12 mouse cellular contexts compared by ENCODE assay signal in genomic region chr7:100006411-100006810, GRCm38 (mm10). TPM values are rescaled to one million over a fixed set of nuclear protein-coding genes. Genes with fewer than 3 reads are reported as not detected.
DNase-seq lines count a peak whose midpoint lies in the region; ATAC-seq and TF ChIP-seq lines count a peak whose summit lies in the region.
"Had no signal": no experiment of that assay in that cellular context is flagged by ENCODE, and none has a peak within 500 bp of the region (broad histone marks: within the 10 kb centered on the region; RNA-seq: fewer than 3 reads in every experiment).

No protein-coding gene starts in this region.

- H3K4me3 ChIP-seq in heart, embryonic 12.5 days, result peak overlapping the region; percentile 56
- H3K4me3 ChIP-seq in ES-E14 (ENCODE audit: insufficient read depth in 1 of 2, low read depth in 1 of 2, low read length in 2 of 2, poor library complexity in 1 of 2, severe bottlenecking in 1 of 2), result peak overlapping the region; percentile 62 to 70; a peak in 3 of 4 replicates
- peak overlapping the region; percentile 34; the same call in 1 of the 2 replicates for H3K4me3 ChIP-seq in hindbrain, embryonic 11.5 days (ENCODE audit: low read depth, low read length)
- H3K4me3 ChIP-seq in midbrain, embryonic 12.5 days, result peak overlapping the region; percentile 46

- peak overlapping the region; percentile 97 for H3K4me2 ChIP-seq in heart, embryonic 12.5 days
- peak overlapping the region; percentile 71 for H3K4me2 ChIP-seq in hindbrain, embryonic 11.5 days (replicated peaks; ENCODE audit: low read depth, low read length)
- peak overlapping the region; percentile 78 for H3K4me2 ChIP-seq in midbrain, embryonic 12.5 days (replicated peaks)

- in situ Hi-C loops in ES-E14 (cut with MboI; ENCODE audit: low sequenced_read_pairs in 2 of 2, unreplicated experiment in 2 of 2), result no loop called here

- intact Hi-C loops in heart, postnatal 10 days (cut with DNase I), result no loop called here

- peak overlapping the region; percentile 57; the same call in 1 of the 2 replicates for H3K9ac ChIP-seq in heart, embryonic 12.5 days
- H3K9ac ChIP-seq in ES-E14 (ENCODE audit: insufficient read depth, low read depth, low read length, poor library complexity, severe bottlenecking), result no peak overlapping the region
- H3K9ac ChIP-seq in hindbrain, embryonic 11.5 days (ENCODE audit: low read depth, low read length), result no peak overlapping the region
- peak overlapping the region; percentile 45; the same call in 1 of the 2 replicates for H3K9ac ChIP-seq in midbrain, embryonic 12.5 days (replicated peaks)

- H3K9me3 ChIP-seq in heart, embryonic 12.5 days (replicated peaks), result no peaks in the 10 kb centered on the region
- no peaks in the 10 kb centered on the region for H3K9me3 ChIP-seq in ES-E14 (ENCODE audit: control insufficient read depth, insufficient read depth, low read depth, low read length)
- no peaks in the 10 kb centered on the region for H3K9me3 ChIP-seq in hindbrain, embryonic 11.5 days (ENCODE audit: control insufficient read depth, low read length)
- H3K9me3 ChIP-seq in midbrain, embryonic 12.5 days, result no peaks in the 10 kb centered on the region
- H3K9me3 ChIP-seq: megakaryocyte, embryonic 14.5 days had no signal

- H3K27me3 ChIP-seq in heart, embryonic 12.5 days (replicated peaks), result peaks cover 77% of the 10 kb centered on the region
- peaks cover 35% of the 10 kb centered on the region for H3K27me3 ChIP-seq in hindbrain, embryonic 11.5 days (ENCODE audit: control insufficient read depth, insufficient read depth, low read length)
- H3K27me3 ChIP-seq in midbrain, embryonic 12.5 days, result peaks cover 71% of the 10 kb centered on the region

- 4% methylated on average over 11 of the region's 11 CpGs for WGBS in heart, embryonic 12.5 days
- 7% methylated on average over 11 of the region's 11 CpGs for WGBS in hindbrain, embryonic 11.5 days
- WGBS in midbrain, embryonic 12.5 days, result 6% methylated on average over 11 of the region's 11 CpGs

- peaks cover 12% of the 10 kb centered on the region for H3K4me1 ChIP-seq in heart, embryonic 12.5 days (replicated peaks)
- H3K4me1 ChIP-seq in ES-E14 (ENCODE audit: control insufficient read depth in 2 of 2, insufficient read depth in 2 of 2, low read length in 2 of 2, poor library complexity in 1 of 2), result no peaks in the 10 kb centered on the region; a peak in 1 of 4 replicates
- no peaks in the 10 kb centered on the region for H3K4me1 ChIP-seq in hindbrain, embryonic 11.5 days (replicated peaks; ENCODE audit: control insufficient read depth, insufficient read depth, low read length)
- H3K4me1 ChIP-seq in midbrain, embryonic 12.5 days, result peaks cover 11% of the 10 kb centered on the region

- no peak overlapping the region for H3K27ac ChIP-seq in heart, embryonic 12.5 days (ENCODE audit: poor library complexity, severe bottlenecking)
- H3K27ac ChIP-seq in ES-E14 (ENCODE audit: insufficient read depth, low read depth, low read length, poor library complexity, severe bottlenecking), result no peak overlapping the region
- H3K27ac ChIP-seq in hindbrain, embryonic 11.5 days (ENCODE audit: low read depth, low read length), result no peak overlapping the region
- H3K27ac ChIP-seq in midbrain, embryonic 12.5 days (replicated peaks), result no peak overlapping the region

- no peaks in the 10 kb centered on the region for H3K36me3 ChIP-seq in heart, embryonic 12.5 days
- H3K36me3 ChIP-seq in ES-E14 (ENCODE audit: control insufficient read depth, insufficient read depth, low read length, poor library complexity, severe bottlenecking), result no peaks in the 10 kb centered on the region
- H3K36me3 ChIP-seq in hindbrain, embryonic 11.5 days (ENCODE audit: control insufficient read depth, insufficient read depth, low read length), result no peaks in the 10 kb centered on the region
- H3K36me3 ChIP-seq in midbrain, embryonic 12.5 days, result no peaks in the 10 kb centered on the region

- no peak for ATAC-seq in heart, embryonic 12.5 days (ENCODE audit: insufficient number of reproducible peaks, low FRiP score)
- ATAC-seq in hindbrain, embryonic 11.5 days (ENCODE audit: low FRiP score), result no peak
- no peak for ATAC-seq in midbrain, embryonic 12.5 days (ENCODE audit: low FRiP score, low read depth)
- ATAC-seq: activated CD4-positive, CD25-positive, alpha-beta regulatory T cell, adult 4 months had no signal

- no peak for DNase-seq in heart, postnatal 10 days
- DNase-seq in ES-E14 (ENCODE audit: low read depth, low spot score), result no peak
- DNase-seq in hindbrain, embryonic 11.5 days (ENCODE audit: low spot score), result peak; percentile 33
- no peak for DNase-seq in layer of hippocampus, postnatal 25 days (ENCODE audit: extremely low spot score in 1 of 2, low spot score in 1 of 2)
- no peak for DNase-seq in adrenal gland, postnatal 10 days
- no peak for DNase-seq in cerebellum, postnatal 4 days (ENCODE audit: low spot score in 2 of 2)

TF ChIP-seq in ES-E14, 5 proteins besides CTCF, POLR2A, EP300 and RAD21:
- TF ChIP-seq ZC3H11A (IDR thresholded peaks at IDR 0.05; ENCODE audit: borderline replicate concordance, low read depth, low read length) (no peak), MAFK (IDR thresholded peaks at IDR 0.05; ENCODE audit: insufficient read depth, low read depth, low read length) (no peak), HCFC1 (IDR thresholded peaks at IDR 0.05; ENCODE audit: borderline replicate concordance, insufficient read depth, low read length) (no peak), ZNF384 (IDR thresholded peaks at IDR 0.05; ENCODE audit: low read depth, low read length) (no peak), CHD2 (IDR thresholded peaks at IDR 0.05; ENCODE audit: low read depth, low read length) (no peak)

RNA-seq across cellular contexts. Expression of gene Chrdl2, which starts 0.4 kb away (rescaled TPM):
- polyA plus RNA-seq in heart, embryonic 12.5 days (2016; fragmentation: Nextera tagmentation; extraction: Ambion mirVana), result 0.11 and 0.21 TPM in 2 replicates
- not detected for total RNA-seq in heart, postnatal 10 days (2021)
- total RNA-seq in ES-E14 (2012; rRNA removed), result 0.36 TPM in 1 of 2 replicates, not detected in the other
- polyA plus RNA-seq in hindbrain, embryonic 11.5 days (2014; fragmentation: Nextera tagmentation; extraction: Ambion mirVana), result 0.32 TPM in 1 of 2 replicates, not detected in the other
- polyA plus RNA-seq in midbrain, embryonic 12.5 days (2016; fragmentation: Nextera tagmentation; extraction: Ambion mirVana), result not detected in 2 replicates
- under 1 TPM; 0.15 to 0.38 TPM for total RNA-seq in layer of hippocampus, postnatal 25 days (2021)
- not detected for total RNA-seq in adrenal gland, postnatal 10 days (2021)
- total RNA-seq: layer of hippocampus, adult 18-20 months had no signal
- polyA plus RNA-seq: activated CD4-positive, CD25-positive, alpha-beta regulatory T cell, adult 4 months; C2C12 had no signal

RNA-seq across cellular contexts. Expression of gene Rnf169, which starts 26.2 kb away (rescaled TPM):
- 4.3 and 4.5 TPM in 2 replicates for polyA plus RNA-seq in heart, embryonic 12.5 days (2016; fragmentation: Nextera tagmentation; extraction: Ambion mirVana)
- total RNA-seq in heart, postnatal 10 days (2021), result 10 to 100 TPM; 15.7 TPM
- total RNA-seq in ES-E14 (2012; rRNA removed), result 19.2 and 26.4 TPM in 2 replicates
- 6.9 and 8.4 TPM in 2 replicates for polyA plus RNA-seq in hindbrain, embryonic 11.5 days (2014; fragmentation: Nextera tagmentation; extraction: Ambion mirVana)
- polyA plus RNA-seq in midbrain, embryonic 12.5 days (2016; fragmentation: Nextera tagmentation; extraction: Ambion mirVana), result 7.4 and 7.8 TPM in 2 replicates
- total RNA-seq in layer of hippocampus, postnatal 25 days (2021), result 10 to 100 TPM; 24.0 to 25.5 TPM
- 10 to 100 TPM; 15.3 to 17.8 TPM for total RNA-seq in adrenal gland, postnatal 10 days (2021)

Comparison
In these comparisons a context has a peak if more than half of its experiments do, and no peak if none do; other contexts are left out.
1. H3K9ac ChIP-seq: peak in heart, embryonic 12.5 days (single experiment) and midbrain, embryonic 12.5 days (single experiment); none in ES-E14 (single experiment) and hindbrain, embryonic 11.5 days (single experiment).
2. Peak in every context shown above with its lines, with median percentiles within 50 percentile points of each other: H3K4me2 ChIP-seq and H3K4me3 ChIP-seq.